Mouse (Mus musculus): Measurements from ENCODE around the gene Tomm20.

DNA sequence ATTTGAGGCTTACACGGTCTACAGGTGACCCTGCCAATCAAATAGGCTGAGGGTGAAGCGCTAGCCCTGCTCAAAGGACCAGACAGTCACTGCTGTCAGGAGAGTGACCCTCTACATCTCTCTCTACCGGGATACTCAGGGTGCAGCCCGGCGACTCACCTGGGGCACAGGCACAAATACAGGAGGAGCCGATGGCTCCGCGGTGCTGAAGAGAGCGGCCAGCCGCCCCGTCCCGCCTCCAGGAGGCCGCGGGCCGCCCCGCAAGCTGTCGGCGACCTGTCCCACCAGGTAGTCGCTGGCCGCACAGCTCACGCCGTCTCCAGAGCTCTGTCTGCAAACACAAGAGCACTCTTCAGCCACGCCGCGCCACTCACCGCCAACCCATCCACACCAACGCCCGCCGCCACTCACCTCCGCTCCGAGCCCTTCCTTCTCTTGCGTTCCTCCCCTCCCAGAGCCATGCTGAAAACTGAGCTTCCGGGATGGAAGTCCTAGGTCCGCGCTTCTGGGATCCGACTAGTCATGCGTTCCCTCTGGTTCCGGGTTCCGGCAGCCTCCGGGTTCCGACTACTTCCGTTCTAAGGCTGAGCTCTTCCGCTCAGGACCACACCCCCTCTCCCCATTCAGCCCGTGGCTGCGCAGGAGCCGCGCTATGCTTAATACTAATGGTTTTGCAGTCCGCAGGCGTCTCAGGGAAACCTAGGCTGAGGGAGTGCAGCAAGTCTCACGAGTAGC is 25.1 kb upstream of the Tomm20 start, which contains the start of gene Rbm34:
- no peak for TF ChIP-seq CTCF (IDR thresholded peaks at IDR 0.05; ENCODE audit: control insufficient read depth, insufficient read depth, insufficient replicate concordance, low read depth, low read length)
- peak; percentile 96 for TF ChIP-seq POLR2A (IDR thresholded peaks at IDR 0.05; ENCODE audit: control insufficient read depth, low read depth, low read length)
